Mouse (Mus musculus): Measurements from ENCODE around the gene Cd68.
"Not testable (repeated sequence)": the region's sequence is repeated elsewhere in the genome, so short reads cannot be mapped to it uniquely, and the experiment has no call there.

GRCm38 (mm10) chr11:69702886-69703285 is 36.9 kb upstream of the Cd68 start:
- not testable (repeated sequence) for TF ChIP-seq CTCF, EP300 (IDR thresholded peaks at IDR 0.05)
